Mouse (Mus musculus) small intestine, adult 2 months (tissue): Measurements from ENCODE around the gene Prl3b1.

Source experiments
- CTCF ChIP-seq: fragments of 200-500 bp; IDR thresholded peaks from 2 replicates; pipeline ENCODE4 v1.5.1; 2012; ENCODE audit warnings: low read depth, mild to moderate bottlenecking, control low read depth, inconsistent platforms, low read length, moderate library complexity, mixed read lengths; ENCODE audit not compliant: insufficient replicate concordance, insufficient read length; ENCODE audit errors: extremely low read depth
- POLR2A ChIP-seq: fragments of 200-500 bp; IDR thresholded peaks from 2 replicates; pipeline ENCODE4 v1.6.1; 2012; ENCODE audit warnings: low read depth, mild to moderate bottlenecking, control low read depth, inconsistent platforms, low read length, moderate library complexity

DNA sequence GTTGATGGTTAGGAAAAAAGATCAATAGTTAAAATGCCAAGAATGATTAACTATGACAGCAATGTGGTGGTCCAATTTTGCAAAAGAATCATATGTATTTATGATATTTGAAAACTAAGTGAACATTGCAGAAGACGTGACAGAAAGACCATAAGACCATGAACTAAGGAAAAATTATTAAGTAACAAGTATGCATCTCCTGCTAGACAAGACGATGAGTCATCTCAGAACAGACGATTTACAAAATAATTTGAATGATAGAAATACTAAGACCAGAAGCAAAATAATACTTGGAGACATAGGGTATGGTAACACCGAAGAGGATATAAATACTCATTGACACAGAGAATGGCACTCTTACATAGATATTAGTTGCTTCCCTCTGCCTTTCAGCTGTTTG is 17.5 kb downstream of the Prl3b1 start, which contains the start of gene Prl3a1:
- TF ChIP-seq CTCF = no peak
- no peak for TF ChIP-seq POLR2A
